Mouse (Mus musculus) spleen, adult 10 weeks (tissue): ENCODE data around the gene Gm9958. TPM values are rescaled to one million over a fixed set of nuclear protein-coding genes. Genes with fewer than 3 reads are reported as not detected.

Source experiments
- polyA plus RNA-seq: library from polyadenylated mRNA; stranded (reverse); fragments of 350-450 nt; fragmentation: Illumina TruSeq; extraction: RNeasy Lipid Tissue Mini Kit (QIAGEN cat#74804); gene quantifications from one replicate; pipeline ENCODE4 v1.2.3, GENCODE M21; 2015; ENCODE audit warnings: low replicate concordance; ENCODE audit not compliant: insufficient read depth

The Gm9958 gene
- 10.3 TPM for polyA plus RNA-seq

GRCm38 (mm10) chr5:90367067-90367303 is at the start of gene Gm9958:
TSS of gene Gm9958 (plus strand) at chr5:90367204.

GRCm38 (mm10) chr5:90366121-90367066 is 610 bp upstream of the Gm9958 start, which contains the start of gene Ankrd17:
TSS of gene Ankrd17 (minus strand) at chr5:90366577.

Other genes with a start within 250 kb of the Gm9958 start
- gene Cox18, start 143.2 kb upstream of the Gm9958 start, polyA plus RNA-seq, result 16.1 TPM
- 74.1 TPM for gene Ankrd17, start 627 bp upstream of the Gm9958 start, polyA plus RNA-seq
- not detected for gene Alb, start 93.7 kb downstream of the Gm9958 start, polyA plus RNA-seq
- 5.7 TPM for gene Afp, start 123.5 kb downstream of the Gm9958 start, polyA plus RNA-seq
- not detected for gene Afm, start 151.7 kb downstream of the Gm9958 start, polyA plus RNA-seq
- gene 5830473C10Rik, start 193.9 kb downstream of the Gm9958 start, polyA plus RNA-seq, result not detected